Mouse (Mus musculus) intestine, embryonic 16.5 days (tissue): Measurements from ENCODE around the gene Gpr45. TPM values are rescaled to one million over a fixed set of nuclear protein-coding genes. Genes with fewer than 3 reads are reported as not detected.

Experiments used
- ATAC-seq: fragments of 200-750 bp; cut with Nextera tagmentation; 2 replicates; pipeline ENCODE4 v1.8.0; 2017; ENCODE audit warnings: moderate TSS enrichment, moderate library complexity
- H3K27ac ChIP-seq: fragments of 300-500 bp; sonication (generic); 2 replicates; pipeline ENCODE4 v1.5.1; 2014; ENCODE audit warnings: mild to moderate bottlenecking, low read length
- H3K27me3 ChIP-seq: fragments of 300-500 bp; sonication (generic); replicated peaks from 2 replicates; pipeline ENCODE4 v1.6.1; 2014; ENCODE audit warnings: low read length, control low read depth, mixed read lengths; ENCODE audit not compliant: control insufficient read depth, insufficient read depth
- H3K36me3 ChIP-seq: fragments of 300-500 bp; sonication (generic); 2 replicates; pipeline ENCODE4 v1.6.1; 2014; ENCODE audit warnings: low read length, control low read depth; ENCODE audit not compliant: control insufficient read depth, insufficient read depth
- H3K4me1 ChIP-seq: fragments of 300-500 bp; sonication (generic); 2 replicates; pipeline ENCODE4 v1.6.1; 2014; ENCODE audit warnings: low read length, control low read depth, mixed read lengths; ENCODE audit not compliant: control insufficient read depth, insufficient read depth
- H3K4me2 ChIP-seq: fragments of 300-500 bp; sonication (generic); 2 replicates; pipeline ENCODE4 v1.6.1; 2014; ENCODE audit warnings: low read depth, low read length, control low read depth
- H3K4me3 ChIP-seq: fragments of 300-500 bp; sonication (generic); 2 replicates; pipeline ENCODE4 v1.5.1; 2014; ENCODE audit warnings: mild to moderate bottlenecking, low read length
- H3K9ac ChIP-seq: fragments of 300-500 bp; sonication (generic); 2 replicates; pipeline ENCODE4 v1.6.1; 2014; ENCODE audit warnings: low read depth, low read length
- H3K9me3 ChIP-seq: fragments of 300-500 bp; sonication (generic); 2 replicates; pipeline ENCODE4 v1.6.1; 2016; ENCODE audit warnings: low read length, control low read depth; ENCODE audit not compliant: control insufficient read depth
- WGBS: fragments of 180-500 bp; shearing (Covaris S2); extraction: QIAGEN DNeasy Blood & Tissue Kit; methylation state at CpG from one replicate; pipeline ENCODE4 v1.1.7; 2014; 5-methylcytosine and 5-hydroxymethylcytosine counted together
- polyA plus RNA-seq: library from polyadenylated mRNA; unstranded; fragments of >200 nt; fragmentation: Nextera tagmentation; extraction: Ambion mirVana; gene quantifications from 2 replicates; pipeline ENCODE4 v1.2.1, GENCODE M21; 2015

The Gpr45 gene
- polyA plus RNA-seq, result 3.6 TPM in 2 replicates

DNA sequence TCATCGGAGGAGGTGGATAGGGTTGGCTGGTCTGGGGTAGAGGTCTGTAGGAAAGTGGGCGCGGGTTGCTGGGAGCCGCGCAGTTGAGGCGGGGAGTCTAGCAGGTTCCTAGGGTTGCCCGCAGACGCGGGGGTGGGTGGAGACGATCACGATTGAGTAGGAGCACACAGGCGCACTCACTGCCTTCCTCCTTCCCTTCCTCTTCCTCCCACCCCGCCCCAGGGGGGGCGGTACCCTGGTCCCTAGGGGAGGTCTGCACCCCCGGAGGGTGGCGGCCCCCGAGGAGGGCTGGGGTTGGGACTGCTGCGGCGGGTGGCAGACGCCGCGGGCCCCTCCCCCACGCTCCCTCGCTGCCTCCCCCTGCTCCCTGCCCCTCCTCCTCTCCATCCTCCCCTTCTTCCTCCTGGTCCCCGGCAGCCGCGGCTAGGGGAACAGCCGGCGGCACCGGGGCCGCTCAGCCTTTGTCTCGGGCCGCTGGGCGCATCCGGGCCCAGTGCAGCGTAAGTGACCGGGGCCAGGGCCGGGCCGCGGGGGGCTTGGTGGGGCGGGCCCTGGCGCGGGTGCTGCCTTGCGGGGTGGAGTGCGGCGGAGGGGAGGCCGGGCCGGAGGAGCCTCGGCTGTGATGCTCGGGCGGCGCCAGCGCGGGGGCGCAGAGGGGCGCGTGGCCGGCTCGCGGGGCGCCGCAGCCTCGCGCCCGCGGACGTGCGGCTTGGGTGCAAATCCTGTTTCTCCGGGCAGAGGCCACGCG is at the start of gene Gpr45:
Gpr45 (plus strand) TSS at position 139 of the 748 bp plus-strand sequence.
- peaks cover 3% of the 10 kb centered on the region for H3K27me3 ChIP-seq
- no peak within 1 kb of the TSS for H3K27ac ChIP-seq
- H3K4me1 ChIP-seq, result peaks cover 3% of the 10 kb centered on the region; the same call in 1 of the 2 replicates
- WGBS, result under 1% methylated on average over 40 of the region's 71 CpGs
- H3K4me2 ChIP-seq, result peak within 1 kb of the TSS; percentile 94
- peak within 1 kb of the TSS; percentile 76 for H3K9ac ChIP-seq
- no peaks in the 10 kb centered on the region for H3K9me3 ChIP-seq
- peak within 1 kb of the TSS; percentile 68 for H3K4me3 ChIP-seq
- peak; percentile 87 for ATAC-seq
- H3K36me3 ChIP-seq, result no peaks in the 10 kb centered on the region

- Histone ChIP-seq H3K4me3 (no peak overlapping the region), H3K27me3 (no peaks in the 10 kb centered on the region), H3K9ac (no peak overlapping the region), H3K4me1 (no peaks in the 10 kb centered on the region), H3K36me3 (peaks cover under 1% of the 10 kb centered on the region; the same call in 1 of the 2 replicates), H3K27ac (no peak overlapping the region), H3K9me3 (no peaks in the 10 kb centered on the region), H3K4me2 (no peak overlapping the region)
- 80% methylated on average over 11 of the region's 11 CpGs for WGBS
- ATAC-seq, result no peak
Observed at GRCm38 (mm10) chr1:42905148-42905547, 47.5 kb upstream of the Gpr45 start.

- no peak overlapping the region for H3K9ac ChIP-seq
- H3K4me3 ChIP-seq, result no peak overlapping the region
- H3K27me3 ChIP-seq, result no peaks in the 10 kb centered on the region
- no peaks in the 10 kb centered on the region for H3K4me1 ChIP-seq
- no peaks in the 10 kb centered on the region for H3K36me3 ChIP-seq
- H3K9me3 ChIP-seq, result no peaks in the 10 kb centered on the region
- no peak overlapping the region for H3K4me2 ChIP-seq
- ATAC-seq, result no peak
- WGBS, result 86% methylated on average over 7 of the region's 7 CpGs
- H3K27ac ChIP-seq, result no peak overlapping the region
Observed at GRCm38 (mm10) chr1:42906696-42907095, 46.0 kb upstream of the Gpr45 start.

GRCm38 (mm10) chr1:42907153-42907552 is 45.5 kb upstream of the Gpr45 start:
- H3K27me3 ChIP-seq, result no peaks in the 10 kb centered on the region
- H3K4me3 ChIP-seq, result no peak overlapping the region
- ATAC-seq, result no peak
- whole genome bisulfite sequencing, result 59% methylated on average over 4 of the region's 4 CpGs
- H3K36me3 ChIP-seq, result no peaks in the 10 kb centered on the region
- H3K9ac ChIP-seq, result no peak overlapping the region
- no peak overlapping the region for H3K27ac ChIP-seq
- H3K9me3 ChIP-seq, result no peaks in the 10 kb centered on the region
- no peak overlapping the region for H3K4me2 ChIP-seq
- no peaks in the 10 kb centered on the region for H3K4me1 ChIP-seq

GRCm38 (mm10) chr1:42915062-42915461 is 37.6 kb upstream of the Gpr45 start:
- Histone ChIP-seq H3K4me2 (no peak overlapping the region), H3K9ac (no peak overlapping the region), H3K9me3 (no peaks in the 10 kb centered on the region), H3K27me3 (no peaks in the 10 kb centered on the region), H3K4me3 (no peak overlapping the region), H3K4me1 (no peaks in the 10 kb centered on the region), H3K36me3 (no peaks in the 10 kb centered on the region), H3K27ac (no peak overlapping the region)
- peak; percentile 44; the same call in 1 of the 2 replicates for ATAC-seq
- WGBS, result 14% methylated on average over 4 of the region's 4 CpGs

DNA sequence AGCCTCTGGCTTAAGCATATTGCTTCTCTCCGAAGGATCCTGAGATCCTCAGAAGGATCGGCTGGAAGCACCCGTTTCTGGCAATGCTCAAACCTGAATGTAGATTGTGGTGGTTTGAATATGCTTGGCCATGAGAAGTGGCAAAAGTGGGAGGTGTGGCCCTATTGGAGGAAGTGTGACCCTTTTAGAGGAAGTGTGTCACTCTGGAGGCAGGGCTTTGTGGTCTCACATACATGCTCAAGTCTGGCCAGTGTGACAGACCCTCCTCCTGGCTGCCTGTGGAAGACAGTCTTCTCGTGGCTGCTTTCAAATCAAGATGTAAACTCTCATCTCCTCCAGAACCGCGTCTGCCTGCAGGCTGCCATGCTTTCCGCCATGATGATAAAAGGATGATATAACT is 36.0 kb upstream of the Gpr45 start:
- no peak overlapping the region for H3K27ac ChIP-seq
- no peak overlapping the region for H3K4me3 ChIP-seq
- ATAC-seq, result no peak
- no peaks in the 10 kb centered on the region for H3K36me3 ChIP-seq
- no peaks in the 10 kb centered on the region for H3K4me1 ChIP-seq
- H3K9ac ChIP-seq, result no peak overlapping the region
- H3K4me2 ChIP-seq, result no peak overlapping the region
- no peaks in the 10 kb centered on the region for H3K9me3 ChIP-seq
- no peaks in the 10 kb centered on the region for H3K27me3 ChIP-seq
- 80% methylated on average over 7 of the region's 7 CpGs for WGBS

GRCm38 (mm10) chr1:42917908-42918307 is 34.8 kb upstream of the Gpr45 start:
- H3K9ac ChIP-seq, result no peak overlapping the region
- H3K36me3 ChIP-seq, result no peaks in the 10 kb centered on the region
- H3K27me3 ChIP-seq, result no peaks in the 10 kb centered on the region
- no peaks in the 10 kb centered on the region for H3K9me3 ChIP-seq
- WGBS, result 24% methylated on average over 4 of the region's 4 CpGs
- no peaks in the 10 kb centered on the region for H3K4me1 ChIP-seq
- H3K4me2 ChIP-seq, result no peak overlapping the region
- no peak for ATAC-seq
- H3K27ac ChIP-seq, result no peak overlapping the region
- H3K4me3 ChIP-seq, result no peak overlapping the region

DNA sequence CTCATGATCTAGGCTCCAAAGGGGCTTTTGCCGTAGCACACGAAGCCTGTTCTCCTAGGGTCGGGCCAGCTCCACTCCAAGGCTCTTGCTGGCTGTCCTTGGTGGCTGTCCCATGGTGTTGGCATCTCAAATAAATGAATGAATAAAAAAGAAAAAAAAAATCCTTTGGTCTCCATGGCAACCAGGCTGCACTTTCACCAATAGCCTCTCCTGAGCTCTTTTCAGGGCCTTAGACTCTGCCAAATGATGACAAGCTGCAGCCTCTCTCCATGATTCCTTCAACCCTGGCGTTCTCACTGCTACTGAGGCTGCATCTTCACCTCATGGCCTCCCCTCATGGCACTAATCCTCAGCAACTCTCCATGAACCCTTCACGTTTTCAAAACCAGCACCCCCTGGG is 28.7 kb upstream of the Gpr45 start:
- ATAC-seq, result no peak
- 66% methylated on average over 5 of the region's 5 CpGs for WGBS

DNA sequence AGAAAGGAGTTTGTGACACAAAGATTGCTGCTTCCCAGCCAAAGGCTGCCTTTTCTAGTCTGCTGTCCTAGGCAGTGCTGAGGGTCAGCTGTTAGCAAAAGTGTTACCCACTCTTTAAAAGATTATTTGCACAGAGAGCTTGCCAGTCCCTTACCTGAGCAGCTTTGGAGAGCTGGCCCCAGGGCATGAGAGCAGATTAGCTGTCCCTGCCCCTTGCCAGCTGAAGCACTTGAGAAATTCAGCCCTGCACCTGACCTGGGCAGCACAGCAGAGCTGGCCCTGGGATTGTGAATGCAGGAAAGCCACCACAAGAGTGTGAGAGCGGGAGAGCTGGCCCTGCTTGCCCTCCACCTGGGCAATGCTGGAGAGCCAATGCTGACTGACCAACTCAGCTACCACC is 19.1 kb upstream of the Gpr45 start:
- no peaks in the 10 kb centered on the region for H3K9me3 ChIP-seq
- no peaks in the 10 kb centered on the region for H3K36me3 ChIP-seq
- 77% methylated on average over 1 of the region's 1 CpGs for WGBS
- H3K27me3 ChIP-seq, result no peaks in the 10 kb centered on the region
- H3K27ac ChIP-seq, result no peak overlapping the region
- no peak overlapping the region for H3K4me2 ChIP-seq
- H3K9ac ChIP-seq, result no peak overlapping the region
- ATAC-seq, result no peak
- H3K4me1 ChIP-seq, result no peaks in the 10 kb centered on the region
- H3K4me3 ChIP-seq, result no peak overlapping the region

More for the DNA sequence above, 28.7 kb upstream of the Gpr45 start:
- Histone ChIP-seq H3K36me3 (no peaks in the 10 kb centered on the region), H3K4me3 (no peak overlapping the region), H3K4me2 (no peak overlapping the region), H3K27me3 (no peaks in the 10 kb centered on the region), H3K9me3 (no peaks in the 10 kb centered on the region), H3K4me1 (no peaks in the 10 kb centered on the region), H3K27ac (no peak overlapping the region), H3K9ac (no peak overlapping the region)
